Mouse (Mus musculus): Measurements from ENCODE around the gene Eaf2. TPM values are rescaled to one million over a fixed set of nuclear protein-coding genes. Genes with fewer than 3 reads are reported as not detected.

Gene Eaf2
- polyA plus RNA-seq, 1 experiment from 2014 or later, result 0.57 TPM

DNA sequence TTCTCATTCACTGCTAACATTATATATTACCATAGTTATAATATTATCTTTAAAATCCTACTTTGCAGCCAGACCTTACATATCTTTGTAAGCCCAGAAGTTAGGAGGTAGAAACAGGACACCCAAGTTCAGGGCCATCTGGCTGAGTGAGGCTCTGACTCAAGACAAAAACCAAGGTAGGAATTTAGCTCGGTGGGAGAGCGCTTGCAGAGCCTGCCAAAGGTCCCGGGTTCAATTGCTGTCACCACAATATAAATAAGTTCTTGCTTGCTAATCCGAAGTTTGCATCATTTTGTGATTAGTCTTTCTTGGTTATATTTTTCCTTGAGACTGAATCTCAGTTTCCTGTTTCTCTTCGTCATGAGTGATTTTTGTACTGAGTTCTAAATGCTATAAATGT, 28.4 kb upstream of the Eaf2 start:
- H3K36me3 ChIP-seq (ENCODE audit: control insufficient read depth, insufficient read depth, low read length), result peaks cover 63% of the 10 kb centered on the region
- no peaks in the 10 kb centered on the region for H3K4me1 ChIP-seq (ENCODE audit: control insufficient read depth, insufficient read depth, low read length)
- DNase-seq (ENCODE audit: low spot score) (no peak), ATAC-seq (no peak)
- H3K9me3 ChIP-seq (replicated peaks; ENCODE audit: control insufficient read depth, low read length), result no peaks in the 10 kb centered on the region
- no peak overlapping the region for H3K4me2 ChIP-seq (ENCODE audit: low read length)
- H3K27me3 ChIP-seq (replicated peaks; ENCODE audit: control insufficient read depth, insufficient read depth, low read length), result no peaks in the 10 kb centered on the region
- 91% methylated on average over 5 of the region's 5 CpGs for WGBS
- H3K4me3 ChIP-seq (ENCODE audit: low read depth, low read length), result no peak overlapping the region
- H3K9ac ChIP-seq (ENCODE audit: low read length), result no peak overlapping the region
- no peak overlapping the region for H3K27ac ChIP-seq (ENCODE audit: low read depth, low read length)

DNA sequence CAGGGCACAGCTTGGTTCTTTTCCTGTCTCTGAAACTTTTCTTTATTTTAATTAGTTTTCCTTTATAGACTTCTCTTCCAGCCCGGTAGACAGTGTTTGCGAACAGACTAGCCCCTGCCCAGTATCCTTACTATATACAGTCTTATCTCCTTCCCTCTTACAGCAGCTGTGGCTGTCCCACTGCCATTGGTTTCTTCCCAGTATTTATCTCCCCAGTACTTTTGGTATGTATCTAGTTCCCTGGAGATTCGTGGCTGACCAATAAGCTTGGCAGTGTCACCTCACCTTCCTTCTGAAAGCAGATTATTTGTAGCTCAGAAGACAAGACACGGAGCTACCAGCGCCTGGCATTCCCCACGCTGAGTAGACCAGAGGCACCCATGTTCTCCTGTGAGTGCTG, 21.9 kb upstream of the Eaf2 start:
- H3K27me3 ChIP-seq (replicated peaks; ENCODE audit: control insufficient read depth, insufficient read depth, low read length), result no peaks in the 10 kb centered on the region
- no peak for ATAC-seq
- H3K4me3 ChIP-seq (ENCODE audit: low read depth, low read length), result no peak overlapping the region
- H3K4me1 ChIP-seq (ENCODE audit: control insufficient read depth, insufficient read depth, low read length), result no peaks in the 10 kb centered on the region
- peaks cover 70% of the 10 kb centered on the region for H3K36me3 ChIP-seq (ENCODE audit: control insufficient read depth, insufficient read depth, low read length)
- H3K9me3 ChIP-seq (replicated peaks; ENCODE audit: control insufficient read depth, low read length), result no peaks in the 10 kb centered on the region
- H3K27ac ChIP-seq (ENCODE audit: low read depth, low read length), result no peak overlapping the region
- no peak for DNase-seq (ENCODE audit: low spot score)
- no peak overlapping the region for H3K9ac ChIP-seq (ENCODE audit: low read length)
- WGBS, result 97% methylated on average over 6 of the region's 6 CpGs
- no peak overlapping the region for H3K4me2 ChIP-seq (ENCODE audit: low read length)

DNA sequence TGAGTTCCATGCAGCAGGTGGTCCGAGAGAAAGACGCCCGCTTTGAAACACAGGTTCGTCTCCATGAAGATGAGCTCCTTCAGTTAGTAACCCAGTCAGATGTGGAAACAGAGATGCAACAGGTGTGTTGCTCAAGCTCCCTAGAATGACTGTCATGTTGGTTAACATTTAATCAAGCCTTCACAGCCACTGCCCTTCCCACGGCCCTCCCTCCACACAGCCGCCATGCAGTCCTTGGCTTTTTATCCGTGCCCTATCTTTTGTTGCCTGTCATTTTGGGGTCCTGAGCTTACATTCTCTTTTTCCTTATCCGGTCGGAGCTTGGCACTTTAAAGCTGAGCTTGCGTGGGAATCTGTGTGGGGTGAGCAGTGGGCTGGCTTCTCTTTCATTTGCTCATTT, 18.5 kb upstream of the Eaf2 start:
- H3K27ac ChIP-seq (ENCODE audit: low read depth, low read length), result no peak overlapping the region
- no peaks in the 10 kb centered on the region for H3K27me3 ChIP-seq (replicated peaks; ENCODE audit: control insufficient read depth, insufficient read depth, low read length)
- peaks cover 72% of the 10 kb centered on the region for H3K36me3 ChIP-seq (ENCODE audit: control insufficient read depth, insufficient read depth, low read length)
- ATAC-seq (no peak), DNase-seq (ENCODE audit: low spot score) (no peak)
- H3K4me1 ChIP-seq (ENCODE audit: control insufficient read depth, insufficient read depth, low read length), result no peaks in the 10 kb centered on the region
- H3K4me2 ChIP-seq (ENCODE audit: low read length), result no peak overlapping the region
- no peak overlapping the region for H3K4me3 ChIP-seq (ENCODE audit: low read depth, low read length)
- no peaks in the 10 kb centered on the region for H3K9me3 ChIP-seq (replicated peaks; ENCODE audit: control insufficient read depth, low read length)
- H3K9ac ChIP-seq (ENCODE audit: low read length), result no peak overlapping the region
- WGBS, result 89% methylated on average over 10 of the region's 10 CpGs

DNA sequence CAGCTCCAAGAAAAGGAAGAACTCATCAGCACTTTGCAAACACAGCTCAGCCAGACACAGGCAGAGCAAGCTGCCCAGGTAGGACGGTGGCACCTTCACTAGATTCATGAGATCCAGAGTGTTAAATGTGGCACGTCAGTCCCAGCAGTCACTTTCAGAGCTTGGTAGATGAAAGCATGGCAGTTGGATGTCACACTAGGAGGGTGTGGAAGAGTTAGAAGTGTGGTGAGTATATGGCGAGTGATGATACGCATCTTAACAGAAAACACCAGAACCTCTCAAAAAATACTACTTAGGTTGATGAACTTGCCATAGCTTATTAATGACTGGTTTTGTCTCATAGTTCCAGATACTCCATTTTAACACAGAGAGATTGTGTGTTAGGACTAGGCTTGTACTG, 16.6 kb upstream of the Eaf2 start:
- 95% methylated on average over 4 of the region's 4 CpGs for WGBS
- Histone ChIP-seq H3K9ac (ENCODE audit: low read length) (no peak overlapping the region), H3K27me3 (replicated peaks; ENCODE audit: control insufficient read depth, insufficient read depth, low read length) (no peaks in the 10 kb centered on the region), H3K36me3 (ENCODE audit: control insufficient read depth, insufficient read depth, low read length) (peaks cover 70% of the 10 kb centered on the region), H3K4me2 (ENCODE audit: low read length) (no peak overlapping the region), H3K27ac (ENCODE audit: low read depth, low read length) (no peak overlapping the region), H3K4me1 (ENCODE audit: control insufficient read depth, insufficient read depth, low read length) (no peaks in the 10 kb centered on the region), H3K9me3 (replicated peaks; ENCODE audit: control insufficient read depth, low read length) (no peaks in the 10 kb centered on the region), H3K4me3 (ENCODE audit: low read depth, low read length) (no peak overlapping the region)
- ATAC-seq (no peak), DNase-seq (ENCODE audit: low spot score) (no peak)

DNA sequence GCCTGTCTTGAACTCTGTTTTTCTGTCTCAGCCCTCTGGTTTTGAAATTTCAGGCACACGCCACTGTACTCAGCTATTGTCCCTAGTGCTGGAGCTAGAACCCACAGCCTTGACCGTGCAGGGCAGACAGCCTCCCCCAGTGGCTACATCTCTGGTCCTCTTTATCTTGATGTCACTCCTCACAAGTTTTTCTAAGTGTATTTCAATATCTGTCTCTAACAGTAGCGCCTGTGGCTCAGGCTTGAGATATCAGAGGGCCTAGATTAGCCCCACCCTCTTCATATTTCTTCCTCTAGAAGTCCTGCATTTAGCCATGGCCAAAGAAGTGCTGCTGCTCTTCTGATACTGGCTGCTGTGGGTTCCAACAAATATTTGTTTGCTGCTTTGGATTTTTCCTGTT, 15.8 kb upstream of the Eaf2 start:
- Histone ChIP-seq H3K27ac (ENCODE audit: low read depth, low read length) (no peak overlapping the region), H3K9me3 (replicated peaks; ENCODE audit: control insufficient read depth, low read length) (no peaks in the 10 kb centered on the region), H3K4me3 (ENCODE audit: low read depth, low read length) (no peak overlapping the region), H3K4me2 (ENCODE audit: low read length) (no peak overlapping the region), H3K9ac (ENCODE audit: low read length) (no peak overlapping the region), H3K4me1 (ENCODE audit: control insufficient read depth, insufficient read depth, low read length) (no peaks in the 10 kb centered on the region), H3K36me3 (ENCODE audit: control insufficient read depth, insufficient read depth, low read length) (peaks cover 69% of the 10 kb centered on the region), H3K27me3 (replicated peaks; ENCODE audit: control insufficient read depth, insufficient read depth, low read length) (no peaks in the 10 kb centered on the region)
- DNase-seq (ENCODE audit: low spot score), result no peak
- no peak for ATAC-seq
- 96% methylated on average over 3 of the region's 3 CpGs for WGBS

DNA sequence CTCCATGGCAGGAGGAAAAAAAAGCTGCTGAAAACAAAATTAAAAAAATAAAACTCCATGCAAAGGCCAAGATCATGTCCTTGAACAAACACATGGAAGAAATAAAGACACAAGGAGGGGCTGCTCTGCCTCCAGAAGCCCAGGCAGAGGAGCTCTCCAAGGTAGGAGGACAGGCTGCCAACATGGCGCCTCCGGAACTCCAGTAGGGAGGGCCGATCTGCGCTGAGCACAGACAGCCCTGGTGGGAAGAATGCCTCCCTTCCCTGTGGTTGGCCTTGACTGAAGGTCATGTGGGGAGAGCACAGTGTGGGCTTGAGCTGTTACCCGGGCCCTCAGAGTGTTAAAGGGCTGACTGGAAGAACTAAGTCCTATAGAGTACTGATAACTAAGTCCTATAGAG, 12.7 kb upstream of the Eaf2 start:
- Histone ChIP-seq H3K36me3 (ENCODE audit: control insufficient read depth, insufficient read depth, low read length) (peaks cover 47% of the 10 kb centered on the region), H3K27me3 (replicated peaks; ENCODE audit: control insufficient read depth, insufficient read depth, low read length) (no peaks in the 10 kb centered on the region), H3K27ac (ENCODE audit: low read depth, low read length) (no peak overlapping the region), H3K4me2 (ENCODE audit: low read length) (no peak overlapping the region), H3K4me3 (ENCODE audit: low read depth, low read length) (no peak overlapping the region), H3K9ac (ENCODE audit: low read length) (no peak overlapping the region), H3K4me1 (ENCODE audit: control insufficient read depth, insufficient read depth, low read length) (peaks cover 4% of the 10 kb centered on the region; the same call in 1 of the 2 replicates), H3K9me3 (replicated peaks; ENCODE audit: control insufficient read depth, low read length) (no peaks in the 10 kb centered on the region)
- WGBS, result 82% methylated on average over 5 of the region's 5 CpGs
- no peak for DNase-seq (ENCODE audit: low spot score)
- ATAC-seq, result no peak

DNA sequence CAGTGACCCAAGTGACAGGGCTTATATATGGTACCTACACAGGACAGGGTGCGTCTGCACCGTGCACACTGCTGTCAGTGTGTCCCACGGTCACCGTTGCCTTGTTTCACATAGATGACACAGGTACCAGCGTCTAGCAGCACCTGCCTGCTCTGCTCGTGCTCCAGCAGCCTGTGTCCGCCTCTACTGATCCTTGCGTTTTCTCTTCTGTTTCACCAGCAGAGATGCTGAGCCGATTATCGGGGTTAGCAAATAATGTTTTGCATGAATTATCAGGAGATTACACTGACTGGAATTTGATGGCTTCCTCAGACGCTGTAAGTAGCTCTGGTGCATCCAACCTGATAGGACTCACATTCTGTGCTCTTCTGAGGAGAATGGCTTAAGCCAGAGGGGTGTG, 11.1 kb upstream of the Eaf2 start:
- Histone ChIP-seq H3K27me3 (replicated peaks; ENCODE audit: control insufficient read depth, insufficient read depth, low read length) (no peaks in the 10 kb centered on the region), H3K36me3 (ENCODE audit: control insufficient read depth, insufficient read depth, low read length) (peaks cover 41% of the 10 kb centered on the region), H3K27ac (ENCODE audit: low read depth, low read length) (no peak overlapping the region), H3K9me3 (replicated peaks; ENCODE audit: control insufficient read depth, low read length) (no peaks in the 10 kb centered on the region), H3K9ac (ENCODE audit: low read length) (no peak overlapping the region), H3K4me3 (ENCODE audit: low read depth, low read length) (no peak overlapping the region), H3K4me2 (ENCODE audit: low read length) (no peak overlapping the region), H3K4me1 (ENCODE audit: control insufficient read depth, insufficient read depth, low read length) (peaks cover 4% of the 10 kb centered on the region; the same call in 1 of the 2 replicates)
- DNase-seq (ENCODE audit: low spot score) (no peak), ATAC-seq (no peak)
- WGBS, result 92% methylated on average over 11 of the region's 11 CpGs

DNA sequence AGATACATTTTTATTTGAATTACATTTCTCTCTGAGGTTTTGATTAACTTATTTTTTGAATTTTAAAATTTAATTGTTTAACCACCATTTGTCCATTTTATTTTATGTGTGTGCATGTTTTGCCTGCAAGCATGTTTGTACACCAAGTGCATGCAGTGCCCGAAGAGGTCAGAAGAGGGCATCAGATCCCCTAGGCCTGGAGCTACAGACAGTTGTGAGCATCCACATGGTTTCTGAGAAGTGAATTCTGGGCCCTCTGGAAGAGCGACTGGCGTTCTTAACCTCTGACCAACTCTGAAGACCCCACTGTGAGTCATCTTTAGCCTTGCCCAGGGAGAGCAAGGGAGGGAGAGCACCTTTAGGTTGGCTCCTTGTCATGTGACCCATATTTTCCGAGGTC, 10.1 kb upstream of the Eaf2 start:
- peaks cover 4% of the 10 kb centered on the region for H3K4me1 ChIP-seq (ENCODE audit: control insufficient read depth, insufficient read depth, low read length)
- no peaks in the 10 kb centered on the region for H3K27me3 ChIP-seq (replicated peaks; ENCODE audit: control insufficient read depth, insufficient read depth, low read length)
- H3K4me2 ChIP-seq (ENCODE audit: low read length), result no peak overlapping the region
- DNase-seq (ENCODE audit: low spot score) (peak; percentile 31), ATAC-seq (no peak)
- H3K27ac ChIP-seq (ENCODE audit: low read depth, low read length), result no peak overlapping the region
- H3K9me3 ChIP-seq (replicated peaks; ENCODE audit: control insufficient read depth, low read length), result no peaks in the 10 kb centered on the region
- 80% methylated on average over 4 of the region's 4 CpGs for WGBS
- peaks cover 34% of the 10 kb centered on the region for H3K36me3 ChIP-seq (ENCODE audit: control insufficient read depth, insufficient read depth, low read length)
- no peak overlapping the region for H3K9ac ChIP-seq (ENCODE audit: low read length)
- no peak overlapping the region for H3K4me3 ChIP-seq (ENCODE audit: low read depth, low read length)

DNA sequence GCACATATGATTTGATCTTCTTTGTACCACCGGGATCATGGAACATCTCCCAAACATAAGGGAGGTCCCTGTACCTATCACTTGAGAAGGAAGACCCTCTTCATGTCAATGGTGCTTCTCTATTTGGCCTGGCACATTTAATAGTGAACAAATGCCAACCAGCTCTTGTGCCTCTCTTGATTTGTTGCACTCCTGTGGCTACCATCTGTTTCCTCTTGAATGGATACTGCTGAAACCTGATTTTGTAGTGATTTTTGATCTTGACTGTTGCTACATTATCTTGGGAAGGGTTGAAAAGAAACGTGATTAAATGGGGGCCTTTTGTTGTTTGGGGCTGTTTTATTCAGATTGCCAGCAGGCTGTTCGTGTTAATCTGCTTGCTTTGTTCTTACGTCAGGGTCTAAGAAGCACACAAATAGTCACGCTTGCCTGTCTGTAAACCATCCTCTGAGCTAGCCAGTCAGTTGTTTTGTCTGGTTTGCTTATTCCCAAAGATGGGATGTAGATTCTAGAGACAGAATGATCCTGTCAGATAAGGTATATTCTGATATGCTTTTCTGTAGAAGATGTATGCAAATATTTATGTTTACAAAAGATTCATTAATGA, 8.0 kb upstream of the Eaf2 start:
- 18% methylated on average over 5 of the region's 5 CpGs for WGBS
- H3K4me1 ChIP-seq (ENCODE audit: control insufficient read depth, insufficient read depth, low read length), result peaks cover 7% of the 10 kb centered on the region
- no peaks in the 10 kb centered on the region for H3K9me3 ChIP-seq (replicated peaks; ENCODE audit: control insufficient read depth, low read length)
- H3K4me2 ChIP-seq (ENCODE audit: low read length), result no peak overlapping the region
- no peak overlapping the region for H3K4me3 ChIP-seq (ENCODE audit: low read depth, low read length)
- no peak overlapping the region for H3K9ac ChIP-seq (ENCODE audit: low read length)
- H3K36me3 ChIP-seq (ENCODE audit: control insufficient read depth, insufficient read depth, low read length), result peaks cover 18% of the 10 kb centered on the region
- H3K27me3 ChIP-seq (replicated peaks; ENCODE audit: control insufficient read depth, insufficient read depth, low read length), result no peaks in the 10 kb centered on the region
- peak overlapping the region; percentile 61 for H3K27ac ChIP-seq (ENCODE audit: low read depth, low read length)
- ATAC-seq, result peak; percentile 71; the same call in 1 of the 2 replicates
- peak; percentile 39 for DNase-seq (ENCODE audit: low spot score)

Data from forebrain, embryonic 14.5 days (tissue).